Mouse (Mus musculus) myocyte (in vitro differentiated cells): ENCODE results near the gene Foxo3. TPM values are rescaled to one million over a fixed set of nuclear protein-coding genes. Genes with fewer than 3 reads are reported as not detected.

Experiments
- H3K27me3 ChIP-seq: one replicate; pipeline ENCODE4 v1.6.1; 2011; ENCODE audit not compliant: control insufficient read depth, insufficient read depth, insufficient read length
- H3K36me3 ChIP-seq: one replicate; pipeline ENCODE4 v1.6.1; 2011; ENCODE audit not compliant: control insufficient read depth, insufficient read depth
- H3K4me2 ChIP-seq: one replicate; pipeline ENCODE4 v1.6.1; 2011; ENCODE audit warnings: low read depth, control low read depth
- H3K4me3 ChIP-seq: one replicate; pipeline ENCODE4 v1.5.1; 2011; ENCODE audit warnings: mild to moderate bottlenecking, control low read depth, moderate library complexity
- H3K79me2 ChIP-seq: one replicate; pipeline ENCODE4 v1.6.1; 2011; ENCODE audit not compliant: control insufficient read depth, insufficient read depth
- H3ac ChIP-seq: one replicate; pipeline ENCODE4 v1.6.1; 2011; ENCODE audit not compliant: control insufficient read depth, insufficient read length
- CEBPB ChIP-seq: IDR thresholded peaks from 2 replicates; pipeline ENCODE4 v1.6.1; 2011; ENCODE audit warnings: mild to moderate bottlenecking, moderate library complexity; ENCODE audit not compliant: poor library complexity, insufficient read depth, severe bottlenecking
- E2F4 ChIP-seq: IDR thresholded peaks from one replicate; pipeline ENCODE4 v1.6.1; 2011; ENCODE audit warnings: mild to moderate bottlenecking, control low read depth, moderate library complexity; ENCODE audit not compliant: insufficient read depth
- MAX ChIP-seq: IDR thresholded peaks from one replicate; pipeline ENCODE4 v1.6.1; 2011; ENCODE audit warnings: low read depth, mild to moderate bottlenecking, control low read depth
- MYOD1 ChIP-seq, 3 experiments: IDR thresholded peaks; one replicate each; pipeline ENCODE4 v1.6.1; 2011; ENCODE audit warnings: control low read depth in 2 of 3, low read depth in 2 of 3, mild to moderate bottlenecking in 2 of 3, moderate library complexity in 1 of 3; ENCODE audit not compliant: insufficient read length in 2 of 3, control insufficient read depth in 1 of 3
- MYOG ChIP-seq, 3 experiments: IDR thresholded peaks; one replicate each; pipeline ENCODE4 v1.6.1; 2011; ENCODE audit warnings: control low read depth in 2 of 3, low read depth in 2 of 3, mild to moderate bottlenecking in 2 of 3; ENCODE audit not compliant: insufficient read length in 2 of 3, control insufficient read depth in 1 of 3, insufficient read depth in 1 of 3
- POLR2A ChIP-seq: IDR thresholded peaks from one replicate; pipeline ENCODE4 v1.6.1; 2011; ENCODE audit warnings: low read depth, mild to moderate bottlenecking, control low read depth, moderate library complexity; ENCODE audit not compliant: insufficient read length
- POLR2AphosphoS2 ChIP-seq: IDR thresholded peaks from one replicate; pipeline ENCODE4 v1.6.1; 2011; ENCODE audit warnings: low read depth, control low read depth; ENCODE audit not compliant: insufficient read length
- REST ChIP-seq: IDR thresholded peaks from one replicate; pipeline ENCODE4 v1.6.1; 2011; ENCODE audit warnings: mild to moderate bottlenecking, control low read depth, moderate library complexity; ENCODE audit not compliant: insufficient read depth, insufficient read length
- SRF ChIP-seq: IDR thresholded peaks from one replicate; pipeline ENCODE4 v1.6.1; 2011; ENCODE audit warnings: low read depth; ENCODE audit not compliant: control insufficient read depth, insufficient read length
- TCF12 ChIP-seq: IDR thresholded peaks from one replicate; pipeline ENCODE4 v1.6.1; 2011; ENCODE audit warnings: mild to moderate bottlenecking, control low read depth; ENCODE audit not compliant: poor library complexity, insufficient read depth, severe bottlenecking
- TCF3 ChIP-seq: IDR thresholded peaks from one replicate; pipeline ENCODE4 v1.6.1; 2011; ENCODE audit warnings: low read depth, control low read depth; ENCODE audit not compliant: insufficient read length
- USF1 ChIP-seq: IDR thresholded peaks from one replicate; pipeline ENCODE4 v1.6.1; 2011; ENCODE audit warnings: low read depth, mild to moderate bottlenecking, control low read depth, moderate library complexity
- polyA plus RNA-seq: library from polyadenylated mRNA; unstranded; fragments of >200 nt; fragmentation: generic; extraction: Trizol; gene quantifications from one replicate; pipeline ENCODE4 v1.2.1, GENCODE M21; 2012; ENCODE audit warnings: missing spikeins

Foxo3 gene
- polyA plus RNA-seq, 1 experiment = 11.2 TPM

GRCm38 (mm10) chr10:42189037-42189436, 87.5 kb downstream of the Foxo3 start:
- no peak for TF ChIP-seq TCF12
- TF ChIP-seq E2F4 = no peak
- no peak for TF ChIP-seq REST
- no peak for TF ChIP-seq CEBPB
- no peak for TF ChIP-seq USF1
- TF ChIP-seq SRF = no peak
- no peak for TF ChIP-seq MAX
- no peak for TF ChIP-seq TCF3
- TF ChIP-seq POLR2AphosphoS2 = no peak
- TF ChIP-seq POLR2A = no peak
- TF ChIP-seq MYOG (IDR thresholded peaks at IDR 0.05; ENCODE audit: control insufficient read depth in 1 of 3, insufficient read depth in 1 of 3, insufficient read length in 2 of 3, low read depth in 2 of 3) = no peak
- H3K27me3 ChIP-seq = no peaks in the 10 kb centered on the region
- H3K4me3 ChIP-seq = no peak overlapping the region
- H3ac ChIP-seq = no peak overlapping the region
- H3K36me3 ChIP-seq = no peaks in the 10 kb centered on the region
- no peaks in the 10 kb centered on the region for H3K79me2 ChIP-seq
- H3K4me2 ChIP-seq = no peak overlapping the region

GRCm38 (mm10) chr10:42188091-42188490, 88.5 kb downstream of the Foxo3 start:
- H3ac ChIP-seq = no peak overlapping the region
- H3K4me3 ChIP-seq = no peak overlapping the region
- H3K4me2 ChIP-seq = no peak overlapping the region
- no peaks in the 10 kb centered on the region for H3K27me3 ChIP-seq
- no peaks in the 10 kb centered on the region for H3K36me3 ChIP-seq
- TF ChIP-seq USF1 (no peak), REST (no peak), MYOD1 (IDR thresholded peaks at IDR 0.05; ENCODE audit: control insufficient read depth in 1 of 3, insufficient read length in 2 of 3, low read depth in 2 of 3) (no peak), E2F4 (no peak), CEBPB (no peak), TCF3 (no peak), TCF12 (no peak), MAX (no peak), SRF (no peak), POLR2A (no peak), POLR2AphosphoS2 (no peak), MYOG (IDR thresholded peaks at IDR 0.05; ENCODE audit: control insufficient read depth in 1 of 3, insufficient read depth in 1 of 3, insufficient read length in 2 of 3, low read depth in 2 of 3) (no peak)
- H3K79me2 ChIP-seq = no peaks in the 10 kb centered on the region

- TF ChIP-seq USF1 (no peak), POLR2A (no peak), REST (no peak), SRF (no peak), POLR2AphosphoS2 (no peak), MAX (no peak), TCF3 (no peak), MYOG (IDR thresholded peaks at IDR 0.05; ENCODE audit: control insufficient read depth in 1 of 3, insufficient read depth in 1 of 3, insufficient read length in 2 of 3, low read depth in 2 of 3) (no peak)
- H3K27me3 ChIP-seq = no peaks in the 10 kb centered on the region
Observed at GRCm38 (mm10) chr10:42186941-42187401, 89.6 kb downstream of the Foxo3 start.

GRCm38 (mm10) chr10:42180333-42180732, 96.2 kb downstream of the Foxo3 start:
- H3ac ChIP-seq = no peak overlapping the region

More at GRCm38 (mm10) chr10:42186941-42187401, 89.6 kb downstream of the Foxo3 start:
- Histone ChIP-seq H3K79me2 (no peaks in the 10 kb centered on the region), H3ac (no peak overlapping the region), H3K4me3 (no peak overlapping the region), H3K4me2 (no peak overlapping the region), H3K36me3 (no peaks in the 10 kb centered on the region)

GRCm38 (mm10) chr10:42178751-42179150, 97.8 kb downstream of the Foxo3 start:
- TF ChIP-seq TCF12 (no peak), E2F4 (no peak), MYOG (IDR thresholded peaks at IDR 0.05; ENCODE audit: control insufficient read depth in 1 of 3, insufficient read depth in 1 of 3, insufficient read length in 2 of 3, low read depth in 2 of 3) (no peak), REST (no peak), MYOD1 (IDR thresholded peaks at IDR 0.05; ENCODE audit: control insufficient read depth in 1 of 3, insufficient read length in 2 of 3, low read depth in 2 of 3) (no peak), SRF (no peak), TCF3 (no peak), POLR2A (no peak), USF1 (no peak), CEBPB (no peak), MAX (no peak), POLR2AphosphoS2 (no peak)
- no peak overlapping the region for H3K4me3 ChIP-seq
- no peak overlapping the region for H3K4me2 ChIP-seq
- no peaks in the 10 kb centered on the region for H3K79me2 ChIP-seq
- no peaks in the 10 kb centered on the region for H3K27me3 ChIP-seq
- H3K36me3 ChIP-seq = no peaks in the 10 kb centered on the region
- H3ac ChIP-seq = no peak overlapping the region

More at GRCm38 (mm10) chr10:42180333-42180732, 96.2 kb downstream of the Foxo3 start:
- Histone ChIP-seq H3K27me3 (no peaks in the 10 kb centered on the region), H3K79me2 (no peaks in the 10 kb centered on the region), H3K4me3 (no peak overlapping the region), H3K36me3 (no peaks in the 10 kb centered on the region), H3K4me2 (no peak overlapping the region)
- TF ChIP-seq TCF3 = no peak
- TF ChIP-seq E2F4 = no peak
- no peak for TF ChIP-seq REST
- no peak for TF ChIP-seq MAX
- TF ChIP-seq TCF12 = no peak
- TF ChIP-seq SRF = no peak
- TF ChIP-seq MYOD1 (IDR thresholded peaks at IDR 0.05; ENCODE audit: control insufficient read depth in 1 of 3, insufficient read length in 2 of 3, low read depth in 2 of 3) = no peak
- no peak for TF ChIP-seq CEBPB
